Mouse (Mus musculus) midbrain, postnatal 0 days (tissue): ENCODE measurements around the gene Rtbdn. TPM values are rescaled to one million over a fixed set of nuclear protein-coding genes. Genes with fewer than 3 reads are reported as not detected.

Source experiments
- ATAC-seq: fragments of 200-750 bp; cut with Nextera tagmentation; 2 replicates; pipeline ENCODE4 v1.8.0; 2017; ENCODE audit warnings: moderate number of reproducible peaks, mild to moderate bottlenecking, moderate TSS enrichment, moderate library complexity; ENCODE audit not compliant: low FRiP score
- DNase-seq: peaks from one replicate; pipeline ENCODE4 v3.0.0-alpha.2; 2015; ENCODE audit warnings: low spot score
- H3K27ac ChIP-seq: fragments of 300-500 bp; sonication (generic); 2 replicates; pipeline ENCODE4 v1.5.1; 2014; ENCODE audit warnings: low read depth, mild to moderate bottlenecking, low read length, mixed read lengths
- H3K27me3 ChIP-seq: fragments of 300-500 bp; sonication (generic); 2 replicates; pipeline ENCODE4 v1.6.1; 2014; ENCODE audit warnings: low read length, control low read depth, mixed read lengths; ENCODE audit not compliant: insufficient read depth
- H3K36me3 ChIP-seq: fragments of 300-500 bp; sonication (generic); 2 replicates; pipeline ENCODE4 v1.6.1; 2014; ENCODE audit warnings: low read length, control low read depth, mixed read lengths; ENCODE audit not compliant: insufficient read depth
- H3K4me1 ChIP-seq: fragments of 300-500 bp; sonication (generic); 2 replicates; pipeline ENCODE4 v1.6.1; 2014; ENCODE audit warnings: mild to moderate bottlenecking, control low read depth, antibody characterized with exemption, low read length, mixed read lengths; ENCODE audit not compliant: insufficient read depth
- H3K4me2 ChIP-seq: fragments of 300-500 bp; sonication (generic); 2 replicates; pipeline ENCODE4 v1.6.1; 2014; ENCODE audit warnings: low read depth, mild to moderate bottlenecking, low read length, mixed read lengths; ENCODE audit not compliant: poor library complexity, severe bottlenecking
- H3K4me3 ChIP-seq: fragments of 300-500 bp; sonication (generic); 2 replicates; pipeline ENCODE4 v1.5.1; 2014; ENCODE audit warnings: low read depth, mild to moderate bottlenecking, low read length, moderate library complexity
- H3K9ac ChIP-seq: fragments of 300-500 bp; sonication (generic); replicated peaks from 2 replicates; pipeline ENCODE4 v1.6.1; 2014; ENCODE audit warnings: mild to moderate bottlenecking, low read length, moderate library complexity, mixed read lengths; ENCODE audit not compliant: poor library complexity, severe bottlenecking
- H3K9me3 ChIP-seq: fragments of 300-500 bp; sonication (generic); 2 replicates; pipeline ENCODE4 v1.6.1; 2016; ENCODE audit warnings: low read length, control low read depth
- CTCF ChIP-seq: IDR thresholded peaks from 2 replicates; pipeline ENCODE4 v1.5.1; 2016; ENCODE audit warnings: antibody characterized with exemption, mild to moderate bottlenecking
- WGBS: fragments of 180-500 bp; shearing (Covaris S2); extraction: QIAGEN DNeasy Blood & Tissue Kit; methylation state at CpG from one replicate; pipeline ENCODE4 v1.1.7; 2014; 5-methylcytosine and 5-hydroxymethylcytosine counted together
- polyA plus RNA-seq: library from polyadenylated mRNA; unstranded; fragments of >200 nt; fragmentation: Nextera tagmentation; extraction: Ambion mirVana; gene quantifications from 2 replicates; pipeline ENCODE4 v1.2.1, GENCODE M21; 2015
- total RNA-seq: library from RNA; depleted of rRNA; stranded (reverse); fragments of >200 nt; gene quantifications from 2 replicates; pipeline ENCODE4 v1.2.3, GENCODE M21; 2014; rRNA removed

The Rtbdn gene
- total RNA-seq: 4.5 and 6.2 TPM in 2 replicates
- 4.8 and 5.3 TPM in 2 replicates for polyA plus RNA-seq

DNA sequence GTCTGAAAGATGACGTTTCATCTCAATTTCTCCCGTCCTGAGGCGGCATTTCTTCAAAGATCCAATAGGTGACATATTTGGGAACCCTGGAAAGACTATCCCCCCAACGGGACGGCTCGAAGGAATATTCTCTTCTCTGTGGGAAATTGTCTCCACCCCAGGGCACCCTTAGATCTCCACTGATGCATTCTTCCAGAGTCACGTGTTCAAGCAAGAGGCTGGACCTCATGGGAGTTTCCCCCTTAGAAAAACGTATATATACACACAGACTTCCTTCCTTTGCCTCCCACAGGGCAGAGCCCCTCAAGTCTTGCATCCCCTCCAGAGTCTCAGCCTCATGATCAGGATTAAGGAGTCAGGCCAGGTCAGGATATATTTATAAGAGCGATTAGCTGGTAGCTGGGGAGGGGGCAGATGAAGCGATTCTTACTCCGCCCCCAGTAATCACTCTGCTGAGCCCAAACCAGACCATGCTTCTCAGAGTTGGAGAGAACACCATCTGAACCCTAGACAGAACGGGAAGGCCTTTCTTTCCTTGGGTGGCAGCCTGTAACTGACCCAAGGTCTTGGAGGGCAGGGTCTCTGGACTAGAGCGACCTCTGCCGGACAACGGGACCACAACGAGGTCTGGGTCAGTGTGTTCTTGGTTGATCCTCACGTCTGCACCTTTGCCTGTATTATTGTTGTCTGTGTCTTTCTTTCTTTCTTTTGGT lies at the start of gene Rtbdn:
Gene Rtbdn (plus strand): TSS at position 464 of the 713 bp plus-strand sequence.
- Histone ChIP-seq H3K27ac (peak within 1 kb of the TSS; percentile 84), H3K4me2 (peak within 1 kb of the TSS; percentile 69), H3K27me3 (peaks cover 11% of the 10 kb centered on the region), H3K36me3 (no peaks in the 10 kb centered on the region), H3K4me3 (peak within 1 kb of the TSS; percentile 77), H3K4me1 (no peaks in the 10 kb centered on the region; the same call in 1 of the 2 replicates), H3K9ac (peak within 1 kb of the TSS; percentile 83), H3K9me3 (no peaks in the 10 kb centered on the region)
- ATAC-seq: peak; percentile 24
- TF ChIP-seq CTCF: peak; percentile 66
- 5% methylated on average over 17 of the region's 17 CpGs for WGBS
- peak; percentile 57 for DNase-seq

DNA sequence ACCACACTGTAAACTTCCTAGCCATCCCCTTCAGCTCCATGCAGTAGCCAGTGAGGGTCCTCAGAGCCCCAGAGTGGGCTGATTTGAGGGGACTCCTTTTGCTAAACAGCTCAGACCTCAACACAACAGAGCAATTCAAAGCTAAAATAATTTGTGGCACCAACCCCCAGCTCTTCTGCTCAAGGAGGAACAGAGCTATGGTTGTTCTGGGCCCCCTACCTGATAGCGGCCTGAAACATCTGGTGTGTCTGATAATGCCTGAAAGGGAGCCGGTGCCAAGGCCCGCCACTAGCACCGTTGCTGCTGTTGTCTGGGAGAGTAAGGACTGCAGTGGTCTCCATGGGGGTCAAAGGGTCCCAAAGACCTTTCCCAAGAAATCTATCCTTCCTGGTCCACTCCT lies 45.7 kb upstream of the Rtbdn start:
- DNase-seq: no peak
- Histone ChIP-seq H3K27me3 (no peaks in the 10 kb centered on the region; the same call in 1 of the 2 replicates), H3K27ac (no peak overlapping the region), H3K9me3 (no peaks in the 10 kb centered on the region), H3K4me1 (peaks cover 9% of the 10 kb centered on the region), H3K4me3 (no peak overlapping the region), H3K36me3 (no peaks in the 10 kb centered on the region), H3K9ac (no peak overlapping the region), H3K4me2 (no peak overlapping the region)
- ATAC-seq: no peak
- WGBS: 69% methylated on average over 4 of the region's 4 CpGs
- TF ChIP-seq CTCF: no peak

DNA sequence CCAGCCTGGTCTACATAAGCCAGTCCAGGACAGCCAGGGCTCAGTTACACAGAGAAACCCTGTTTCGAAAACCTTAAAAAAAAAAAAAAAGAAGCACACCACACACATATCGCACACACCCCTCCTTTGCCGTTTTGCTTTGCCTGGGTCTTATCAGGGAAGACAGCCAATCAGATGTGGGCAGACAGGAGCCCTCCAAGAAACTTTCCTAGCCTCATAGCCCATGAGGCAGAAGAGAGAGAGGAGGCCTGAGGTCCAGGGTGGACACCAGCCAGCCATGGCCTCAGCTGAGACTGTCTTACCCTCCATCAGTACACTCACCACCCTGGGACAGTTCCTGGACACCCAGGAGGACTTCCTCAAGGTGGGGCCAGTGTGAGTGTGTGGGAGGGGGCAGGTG lies 45.0 kb upstream of the Rtbdn start, which contains the start of gene Klf1:
Gene Klf1 (plus strand): TSS at position 177 of the 400 bp plus-strand sequence.
- H3K9me3 ChIP-seq: no peaks in the 10 kb centered on the region
- H3K4me3 ChIP-seq: peak within 1 kb of the TSS; percentile 48
- H3K9ac ChIP-seq: peak within 1 kb of the TSS; percentile 40
- TF ChIP-seq CTCF: no peak
- H3K4me2 ChIP-seq: peak within 1 kb of the TSS; percentile 95
- H3K4me1 ChIP-seq: peaks cover 9% of the 10 kb centered on the region
- no peak for DNase-seq
- H3K27me3 ChIP-seq: no peaks in the 10 kb centered on the region; the same call in 1 of the 2 replicates
- 79% methylated on average over 3 of the region's 3 CpGs for WGBS
- H3K27ac ChIP-seq: no peak within 1 kb of the TSS
- ATAC-seq: no peak
- 0 out of 2 replicates have a peak, but pooled peaks cover 3% of the 10 kb centered on the region for H3K36me3 ChIP-seq

DNA sequence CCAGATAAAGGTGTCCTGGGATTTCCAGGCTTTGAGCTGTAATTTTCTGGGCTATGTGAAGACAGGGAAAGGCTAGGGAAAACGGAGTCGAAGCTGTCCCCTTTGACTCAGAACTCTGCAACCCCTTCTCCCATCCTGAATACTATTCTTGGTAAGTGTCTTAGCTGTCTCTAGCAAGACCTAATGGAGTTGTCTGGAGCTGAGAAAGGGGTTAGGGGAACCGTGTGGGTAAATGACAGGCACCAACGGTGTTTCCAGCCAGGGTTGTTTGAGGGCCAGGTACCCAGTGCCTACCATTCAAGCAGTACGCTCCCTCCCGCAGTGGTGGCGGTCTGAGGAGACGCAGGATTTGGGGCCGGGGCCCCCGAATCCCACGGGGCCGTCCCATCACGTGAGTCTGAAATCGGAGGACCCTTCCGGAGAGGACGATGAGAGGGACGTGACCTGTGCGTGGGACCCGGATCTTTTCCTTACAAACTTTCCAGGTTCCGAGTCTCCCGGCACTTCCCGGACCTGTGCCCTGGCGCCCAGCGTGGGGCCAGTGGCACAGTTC lies 44.3 kb upstream of the Rtbdn start:
- ATAC-seq (0 out of 2 replicates have a peak, but pooled peaks have one; percentile 8), DNase-seq (no peak)
- Histone ChIP-seq H3K4me1 (peaks cover 9% of the 10 kb centered on the region), H3K4me2 (peak overlapping the region; percentile 95), H3K27me3 (no peaks in the 10 kb centered on the region; the same call in 1 of the 2 replicates), H3K4me3 (peak overlapping the region; percentile 48), H3K9ac (peak overlapping the region; percentile 40), H3K36me3 (0 out of 2 replicates have a peak, but pooled peaks cover 4% of the 10 kb centered on the region), H3K27ac (no peak overlapping the region), H3K9me3 (no peaks in the 10 kb centered on the region)
- 6% methylated on average over 24 of the region's 24 CpGs for WGBS
- TF ChIP-seq CTCF: no peak

DNA sequence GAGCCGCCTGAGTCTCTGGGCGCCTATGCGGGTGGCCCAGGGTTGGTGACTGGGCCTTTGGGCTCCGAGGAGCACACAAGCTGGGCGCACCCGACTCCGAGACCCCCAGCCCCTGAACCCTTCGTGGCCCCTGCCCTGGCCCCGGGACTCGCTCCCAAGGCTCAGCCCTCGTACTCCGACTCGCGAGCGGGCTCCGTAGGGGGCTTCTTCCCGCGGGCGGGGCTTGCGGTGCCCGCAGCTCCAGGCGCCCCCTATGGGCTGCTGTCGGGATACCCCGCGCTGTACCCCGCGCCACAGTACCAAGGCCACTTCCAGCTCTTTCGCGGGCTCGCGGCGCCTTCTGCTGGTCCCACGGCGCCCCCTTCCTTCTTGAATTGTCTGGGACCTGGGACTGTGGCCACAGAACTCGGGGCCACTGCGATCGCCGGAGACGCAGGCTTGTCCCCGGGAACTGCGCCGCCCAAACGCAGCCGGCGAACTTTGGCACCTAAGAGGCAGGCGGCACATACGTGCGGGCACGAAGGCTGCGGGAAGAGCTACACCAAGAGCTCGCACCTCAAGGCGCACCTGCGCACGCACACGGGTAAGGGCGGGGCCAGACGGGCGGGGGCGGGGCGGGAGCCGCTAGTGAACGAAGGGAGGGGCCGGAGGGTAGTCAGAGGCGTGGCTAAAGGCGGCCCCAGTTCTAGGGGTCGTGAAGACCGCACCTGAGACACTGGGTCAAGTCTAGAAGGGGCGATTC lies 43.7 kb upstream of the Rtbdn start:
- Histone ChIP-seq H3K36me3 (0 out of 2 replicates have a peak, but pooled peaks cover 4% of the 10 kb centered on the region), H3K9ac (peak overlapping the region; percentile 40), H3K4me3 (peak overlapping the region; percentile 48), H3K27ac (no peak overlapping the region), H3K4me1 (peaks cover 9% of the 10 kb centered on the region), H3K9me3 (no peaks in the 10 kb centered on the region), H3K4me2 (peak overlapping the region; percentile 95), H3K27me3 (no peaks in the 10 kb centered on the region; the same call in 1 of the 2 replicates)
- TF ChIP-seq CTCF: peak; percentile 77
- ATAC-seq (peak; percentile 85), DNase-seq (peak; percentile 83)
- WGBS: 1% methylated on average over 67 of the region's 68 CpGs
